Mouse (Mus musculus): ENCODE results near the gene Gm38655. TPM values are rescaled to one million over a fixed set of nuclear protein-coding genes. Genes with fewer than 3 reads are reported as not detected.
A peak's percentile ranks its signal among the peaks of the same experiment; 100 is the strongest.

Gene Gm38655
- polyA plus RNA-seq, 1 experiment from 2014 or later, result not detected

- no peaks in the 10 kb centered on the region for H3K9me3 ChIP-seq (ENCODE audit: control insufficient read depth, low read length)
- no peak for ATAC-seq (ENCODE audit: insufficient read depth, low FRiP score, low TSS enrichment)
- H3K4me2 ChIP-seq (ENCODE audit: low read depth), result no peak overlapping the region
- 92% methylated on average over 3 of the region's 3 CpGs for WGBS
- no peak overlapping the region for H3K27ac ChIP-seq (ENCODE audit: low read depth, low read length)
- H3K9ac ChIP-seq (ENCODE audit: low read length), result no peak overlapping the region
- H3K4me3 ChIP-seq (ENCODE audit: low read depth, low read length), result no peak overlapping the region
- no peaks in the 10 kb centered on the region for H3K27me3 ChIP-seq (ENCODE audit: control insufficient read depth, insufficient read depth, low read length)
- H3K36me3 ChIP-seq (ENCODE audit: control insufficient read depth, insufficient read depth, low read length), result peaks cover 7% of the 10 kb centered on the region
- DNase-seq (ENCODE audit: low spot score), result no peak
- no peaks in the 10 kb centered on the region for H3K4me1 ChIP-seq (ENCODE audit: control insufficient read depth, insufficient read depth, low read length)
These were observed 40.2 kb upstream of the Gm38655 start for GRCm38 (mm10) chr17:25215431-25215830.

GRCm38 (mm10) chr17:25211705-25212104 lies 36.4 kb upstream of the Gm38655 start:
- no peaks in the 10 kb centered on the region for H3K4me1 ChIP-seq (ENCODE audit: control insufficient read depth, insufficient read depth, low read length)
- peaks cover 17% of the 10 kb centered on the region for H3K36me3 ChIP-seq (ENCODE audit: control insufficient read depth, insufficient read depth, low read length)
- no peak overlapping the region for H3K27ac ChIP-seq (ENCODE audit: low read depth, low read length)
- 92% methylated on average over 4 of the region's 4 CpGs for WGBS
- no peaks in the 10 kb centered on the region for H3K27me3 ChIP-seq (ENCODE audit: control insufficient read depth, insufficient read depth, low read length)
- DNase-seq (ENCODE audit: low spot score), result no peak
- no peak overlapping the region for H3K9ac ChIP-seq (ENCODE audit: low read length)
- H3K4me3 ChIP-seq (ENCODE audit: low read depth, low read length), result no peak overlapping the region
- no peaks in the 10 kb centered on the region for H3K9me3 ChIP-seq (ENCODE audit: control insufficient read depth, low read length)
- H3K4me2 ChIP-seq (ENCODE audit: low read depth), result no peak overlapping the region
- ATAC-seq (ENCODE audit: insufficient read depth, low FRiP score, low TSS enrichment), result no peak

DNA sequence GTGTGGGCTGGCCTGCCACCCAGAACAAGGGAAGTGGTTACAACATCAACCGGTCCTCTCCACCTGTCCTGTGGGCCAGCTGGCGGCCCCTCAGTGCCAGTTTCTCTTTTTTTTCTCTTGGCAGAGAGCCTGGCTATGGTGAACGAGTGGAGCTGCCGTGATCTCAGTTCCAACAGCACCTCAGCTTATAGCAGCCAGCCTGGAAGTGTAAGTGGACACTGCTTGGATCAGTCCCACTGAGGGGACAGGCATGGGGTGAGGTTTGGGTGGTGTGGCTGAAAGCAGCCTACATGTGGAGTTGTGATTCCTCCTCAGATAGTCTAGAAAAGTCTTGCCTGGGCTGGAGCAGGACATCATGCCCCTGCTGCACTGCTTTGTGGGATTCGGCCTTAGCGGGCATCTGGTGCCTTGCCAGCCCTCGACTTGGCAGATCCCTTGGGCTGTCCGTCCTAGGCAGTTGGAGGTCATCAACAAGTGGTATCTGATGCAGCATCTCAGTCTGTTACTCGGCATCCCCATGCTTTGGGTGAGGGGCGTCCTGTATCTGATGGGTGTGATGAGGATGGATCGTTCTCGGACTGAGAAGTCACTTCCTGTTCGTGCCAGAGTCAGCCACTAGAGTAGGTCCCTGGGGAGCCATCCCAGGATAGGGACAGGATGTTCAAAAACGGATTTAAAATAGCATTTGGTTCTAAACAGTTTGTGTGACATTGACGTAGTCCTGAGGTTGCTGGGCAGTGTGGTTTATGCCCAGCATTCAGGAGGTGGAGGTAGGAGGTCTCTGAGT lies 35.6 kb upstream of the Gm38655 start:
- DNase-seq (ENCODE audit: low spot score) (no peak), ATAC-seq (ENCODE audit: insufficient read depth, low FRiP score, low TSS enrichment) (no peak)
- Histone ChIP-seq H3K4me3 (ENCODE audit: low read depth, low read length) (no peak overlapping the region), H3K4me2 (ENCODE audit: low read depth) (no peak overlapping the region), H3K27ac (ENCODE audit: low read depth, low read length) (no peak overlapping the region), H3K9me3 (ENCODE audit: control insufficient read depth, low read length) (no peaks in the 10 kb centered on the region), H3K27me3 (ENCODE audit: control insufficient read depth, insufficient read depth, low read length) (no peaks in the 10 kb centered on the region), H3K9ac (ENCODE audit: low read length) (no peak overlapping the region), H3K4me1 (ENCODE audit: control insufficient read depth, insufficient read depth, low read length) (no peaks in the 10 kb centered on the region), H3K36me3 (ENCODE audit: control insufficient read depth, insufficient read depth, low read length) (peaks cover 16% of the 10 kb centered on the region)
- WGBS, result 90% methylated on average over 15 of the region's 15 CpGs

DNA sequence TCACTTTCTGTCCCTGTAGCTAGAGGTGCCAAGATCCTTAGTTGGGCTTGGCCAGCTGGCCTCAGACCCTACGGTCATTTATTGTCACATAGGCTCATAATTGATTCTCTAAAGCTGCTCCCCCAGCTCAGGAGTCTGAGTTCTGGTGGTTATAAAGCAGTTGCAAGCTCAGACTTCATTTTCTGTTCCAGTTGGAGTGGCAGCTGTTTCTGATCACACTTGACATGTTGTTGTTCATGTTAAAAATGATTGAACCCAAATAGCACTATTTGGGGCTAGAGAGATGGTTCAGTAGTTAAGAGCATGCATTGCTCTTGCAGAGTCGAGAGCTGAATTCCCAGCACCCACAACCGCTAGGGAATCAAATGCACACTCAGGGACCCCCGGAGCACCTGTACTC lies 34.7 kb upstream of the Gm38655 start:
- Histone ChIP-seq H3K36me3 (ENCODE audit: control insufficient read depth, insufficient read depth, low read length) (peaks cover 18% of the 10 kb centered on the region), H3K4me1 (ENCODE audit: control insufficient read depth, insufficient read depth, low read length) (no peaks in the 10 kb centered on the region), H3K9ac (ENCODE audit: low read length) (no peak overlapping the region), H3K9me3 (ENCODE audit: control insufficient read depth, low read length) (no peaks in the 10 kb centered on the region), H3K27me3 (ENCODE audit: control insufficient read depth, insufficient read depth, low read length) (no peaks in the 10 kb centered on the region), H3K4me2 (ENCODE audit: low read depth) (no peak overlapping the region), H3K27ac (ENCODE audit: low read depth, low read length) (no peak overlapping the region), H3K4me3 (ENCODE audit: low read depth, low read length) (no peak overlapping the region)
- ATAC-seq (ENCODE audit: insufficient read depth, low FRiP score, low TSS enrichment), result no peak
- DNase-seq (ENCODE audit: low spot score), result no peak
- WGBS, result 95% methylated on average over 4 of the region's 4 CpGs

DNA sequence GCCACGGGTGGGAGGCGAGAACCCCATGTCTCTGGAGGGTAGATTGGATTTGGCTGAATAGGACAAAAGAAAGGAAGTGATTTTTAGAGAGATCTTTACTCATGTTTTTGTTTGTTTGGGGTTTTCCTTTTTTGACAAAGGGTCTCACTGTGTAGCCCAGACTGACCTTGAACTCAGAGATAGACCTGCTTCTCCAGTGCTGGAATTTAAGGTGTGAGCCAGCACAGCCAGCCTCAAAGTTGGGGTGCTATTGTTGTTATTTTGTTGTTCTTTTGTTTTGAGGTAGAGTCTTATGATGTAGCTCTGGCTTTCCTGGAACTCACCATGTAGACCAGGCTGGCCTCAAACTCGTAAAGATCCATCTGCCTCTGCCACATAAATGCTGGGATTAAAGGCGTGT lies 27.1 kb upstream of the Gm38655 start:
- peaks cover 10% of the 10 kb centered on the region for H3K36me3 ChIP-seq (ENCODE audit: control insufficient read depth, insufficient read depth, low read length)

GRCm38 (mm10) chr17:25189091-25189490 lies 13.8 kb upstream of the Gm38655 start:
- H3K4me3 ChIP-seq (ENCODE audit: low read depth, low read length), result peak overlapping the region; percentile 98
- H3K4me1 ChIP-seq (ENCODE audit: control insufficient read depth, insufficient read depth, low read length), result peaks cover 16% of the 10 kb centered on the region
- no peaks in the 10 kb centered on the region for H3K9me3 ChIP-seq (ENCODE audit: control insufficient read depth, low read length)
- DNase-seq (ENCODE audit: low spot score) (no peak), ATAC-seq (ENCODE audit: insufficient read depth, low FRiP score, low TSS enrichment) (no peak)
- H3K4me2 ChIP-seq (ENCODE audit: low read depth), result peak overlapping the region; percentile 83
- no peaks in the 10 kb centered on the region for H3K27me3 ChIP-seq (ENCODE audit: control insufficient read depth, insufficient read depth, low read length)
- 1% methylated on average over 15 of the region's 16 CpGs for WGBS
- no peak overlapping the region for H3K27ac ChIP-seq (ENCODE audit: low read depth, low read length)
- no peaks in the 10 kb centered on the region for H3K36me3 ChIP-seq (ENCODE audit: control insufficient read depth, insufficient read depth, low read length)
- H3K9ac ChIP-seq (ENCODE audit: low read length), result peak overlapping the region; percentile 83

More for the DNA sequence above, 27.1 kb upstream of the Gm38655 start:
- H3K27me3 ChIP-seq (ENCODE audit: control insufficient read depth, insufficient read depth, low read length), result no peaks in the 10 kb centered on the region
- no peak overlapping the region for H3K4me2 ChIP-seq (ENCODE audit: low read depth)
- DNase-seq (ENCODE audit: low spot score) (no peak), ATAC-seq (ENCODE audit: insufficient read depth, low FRiP score, low TSS enrichment) (no peak)
- 93% methylated on average over 4 of the region's 4 CpGs for WGBS
- no peak overlapping the region for H3K27ac ChIP-seq (ENCODE audit: low read depth, low read length)
- H3K4me3 ChIP-seq (ENCODE audit: low read depth, low read length), result no peak overlapping the region
- no peak overlapping the region for H3K9ac ChIP-seq (ENCODE audit: low read length)
- no peaks in the 10 kb centered on the region for H3K9me3 ChIP-seq (ENCODE audit: control insufficient read depth, low read length)
- H3K4me1 ChIP-seq (ENCODE audit: control insufficient read depth, insufficient read depth, low read length), result no peaks in the 10 kb centered on the region

DNA sequence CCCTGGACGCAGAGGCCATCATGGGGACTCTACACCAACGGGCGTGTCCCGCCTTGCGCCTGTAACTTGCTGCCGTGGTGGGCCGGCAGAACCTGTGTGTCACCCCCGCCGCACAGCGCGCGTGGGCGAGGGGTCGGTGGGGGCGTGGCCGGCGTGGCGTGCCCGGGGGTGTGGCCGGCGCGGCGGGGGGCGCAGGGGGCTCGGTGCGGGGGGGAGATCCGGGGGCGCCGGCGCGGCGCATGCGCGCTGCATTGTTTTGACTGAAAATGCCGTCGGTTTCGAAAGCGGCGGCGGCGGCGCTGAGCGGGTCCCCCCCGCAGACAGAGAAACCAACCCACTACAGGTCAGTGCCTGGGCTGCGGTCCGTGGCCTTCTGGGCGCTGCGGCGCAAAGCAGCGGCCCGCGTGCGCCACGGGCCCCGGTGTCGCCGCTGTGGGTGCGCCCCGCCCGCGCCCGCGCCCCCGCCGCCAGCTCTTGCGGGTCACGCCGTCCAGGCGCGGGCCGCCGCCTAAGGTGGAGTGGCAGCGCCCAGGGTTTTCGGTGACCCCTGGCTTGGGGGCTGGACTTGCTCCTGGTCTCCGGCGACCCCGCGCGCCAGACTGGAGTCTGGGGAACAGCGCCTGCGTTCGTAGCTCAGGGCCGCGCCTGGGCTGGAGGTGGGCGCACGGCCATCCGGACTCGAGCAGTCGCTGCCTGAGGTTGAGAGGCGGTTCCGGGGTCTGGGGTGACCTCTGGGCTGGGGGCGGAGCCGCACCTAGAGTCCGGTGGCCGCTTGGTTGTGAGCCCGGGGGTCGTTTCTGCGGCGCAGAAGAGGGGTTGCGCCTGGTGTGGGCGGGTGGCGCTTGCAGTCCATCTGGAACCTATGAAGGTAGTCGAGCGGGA lies 13.1 kb upstream of the Gm38655 start, which contains the start of gene Unkl:
TSS of gene Unkl (plus strand) at position 248 of the 882 bp plus-strand sequence.
- WGBS, result under 1% methylated on average over 73 of the region's 104 CpGs
- Histone ChIP-seq H3K27me3 (ENCODE audit: control insufficient read depth, insufficient read depth, low read length) (no peaks in the 10 kb centered on the region), H3K36me3 (ENCODE audit: control insufficient read depth, insufficient read depth, low read length) (no peaks in the 10 kb centered on the region), H3K4me3 (ENCODE audit: low read depth, low read length) (peak within 1 kb of the TSS; percentile 98), H3K9ac (ENCODE audit: low read length) (peak within 1 kb of the TSS; percentile 83), H3K27ac (ENCODE audit: low read depth, low read length) (peak within 1 kb of the TSS; percentile 37), H3K4me1 (ENCODE audit: control insufficient read depth, insufficient read depth, low read length) (peaks cover 16% of the 10 kb centered on the region), H3K9me3 (ENCODE audit: control insufficient read depth, low read length) (no peaks in the 10 kb centered on the region), H3K4me2 (ENCODE audit: low read depth) (peak within 1 kb of the TSS; percentile 83)
- ATAC-seq (ENCODE audit: insufficient read depth, low FRiP score, low TSS enrichment) (peak; percentile 26; the same call in 1 of the 2 replicates), DNase-seq (ENCODE audit: low spot score) (peak; percentile 70)

GRCm38 (mm10) chr17:25187784-25188149 lies 12.5 kb upstream of the Gm38655 start:
- H3K4me3 ChIP-seq (ENCODE audit: low read depth, low read length), result peak overlapping the region; percentile 98
- H3K27me3 ChIP-seq (ENCODE audit: control insufficient read depth, insufficient read depth, low read length), result no peaks in the 10 kb centered on the region
- peak overlapping the region; percentile 83 for H3K9ac ChIP-seq (ENCODE audit: low read length)
- DNase-seq (ENCODE audit: low spot score) (no peak), ATAC-seq (ENCODE audit: insufficient read depth, low FRiP score, low TSS enrichment) (no peak)
- peak overlapping the region; percentile 83 for H3K4me2 ChIP-seq (ENCODE audit: low read depth)
- H3K9me3 ChIP-seq (ENCODE audit: control insufficient read depth, low read length), result no peaks in the 10 kb centered on the region
- 6% methylated on average over 11 of the region's 11 CpGs for WGBS
- H3K4me1 ChIP-seq (ENCODE audit: control insufficient read depth, insufficient read depth, low read length), result peaks cover 16% of the 10 kb centered on the region
- H3K36me3 ChIP-seq (ENCODE audit: control insufficient read depth, insufficient read depth, low read length), result no peaks in the 10 kb centered on the region
- H3K27ac ChIP-seq (ENCODE audit: low read depth, low read length), result no peak overlapping the region

All from neural tube, embryonic 11.5 days (tissue).